Mouse (Mus musculus) heart, adult 2 months (tissue): ENCODE data around the gene Klhl26. TPM values are rescaled to one million over a fixed set of nuclear protein-coding genes. Genes with fewer than 3 reads are reported as not detected.

Experiments used
- DNase-seq, 2 experiments: peaks; one replicate each; pipeline ENCODE4 v3.0.0; 2021
- H3K27ac ChIP-seq: fragments of 200-600 bp; 2 replicates; pipeline ENCODE4 v1.8.1; 2022
- H3K27me3 ChIP-seq: fragments of 200-500 bp; 2 replicates; pipeline ENCODE4 v1.6.1; 2012; ENCODE audit warnings: mild to moderate bottlenecking, low read length, inconsistent platforms, mixed read lengths; ENCODE audit not compliant: control insufficient read depth, insufficient read depth
- H3K36me3 ChIP-seq: fragments of 200-500 bp; 2 replicates; pipeline ENCODE4 v1.6.1; 2012; ENCODE audit warnings: low read length, inconsistent platforms; ENCODE audit not compliant: control insufficient read depth, insufficient read depth
- H3K4me1 ChIP-seq: fragments of 200-500 bp; 2 replicates; pipeline ENCODE4 v1.6.1; 2011; ENCODE audit warnings: low read length; ENCODE audit not compliant: control insufficient read depth, insufficient read depth
- H3K4me3 ChIP-seq: fragments of 200-600 bp; 2 replicates; pipeline ENCODE4 v1.8.1; 2022
- H3K79me2 ChIP-seq: fragments of 200-500 bp; replicated peaks from 2 replicates; pipeline ENCODE4 v1.6.1; 2012; ENCODE audit warnings: mild to moderate bottlenecking, inconsistent platforms, low read length, moderate library complexity, mixed read lengths; ENCODE audit not compliant: control insufficient read depth, insufficient read depth
- H3K9ac ChIP-seq: fragments of 200-500 bp; 2 replicates; pipeline ENCODE4 v1.6.1; 2012; ENCODE audit warnings: low read depth, mild to moderate bottlenecking, control low read depth, inconsistent platforms, low read length, mixed read lengths
- CTCF ChIP-seq: fragments of 200-600 bp; IDR thresholded peaks from 2 replicates; pipeline ENCODE4 v1.8.1; 2022; ENCODE audit warnings: antibody characterized with exemption, mild to moderate bottlenecking, moderate library complexity
- EP300 ChIP-seq: fragments of 200-500 bp; IDR thresholded peaks from 2 replicates; pipeline ENCODE4 v1.6.1; 2011; ENCODE audit warnings: low read depth, low read length, control low read depth; ENCODE audit not compliant: insufficient read depth
- POLR2A ChIP-seq: fragments of 200-500 bp; IDR thresholded peaks from 2 replicates; pipeline ENCODE4 v1.6.1; 2011; ENCODE audit warnings: mild to moderate bottlenecking, low read depth, low read length, control low read depth; ENCODE audit not compliant: insufficient read depth
- WGBS: fragments of 180-500 bp; shearing (Covaris S2); methylation state at CpG from one replicate; pipeline ENCODE4 v1.1.7; 2018; 5-methylcytosine and 5-hydroxymethylcytosine counted together
- intact Hi-C: fragments of 180-260 bp; cut with DNase I; formaldehyde crosslinking; loops from one replicate; pipeline ENCODE4 v1.15.1; 2025
- polyA plus RNA-seq: library from polyadenylated mRNA; depleted of rRNA; stranded (reverse); fragments of >200 nt; gene quantifications from 2 replicates; pipeline ENCODE4 v1.2.3, GENCODE M21; 2012
- total RNA-seq, 2 experiments: library from RNA; stranded (reverse); gene quantifications; 2 replicates each; pipeline ENCODE4 v1.2.3; 2021

The Klhl26 gene
- total and polyA plus RNA-seq, 3 experiments: 8.1 to 18.8 (median 8.6) TPM

- Histone ChIP-seq H3K27ac (no peak within 1 kb of the TSS), H3K27me3 (peaks cover 17% of the 10 kb centered on the region), H3K36me3 (no peaks in the 10 kb centered on the region), H3K79me2 (no peaks in the 10 kb centered on the region), H3K9ac (no peak within 1 kb of the TSS), H3K4me1 (peaks cover 6% of the 10 kb centered on the region), H3K4me3 (peak within 1 kb of the TSS; percentile 47)
- no peak for DNase-seq
- 6% methylated on average over 33 of the region's 33 CpGs for WGBS
- TF ChIP-seq POLR2A (no peak), CTCF (no peak), EP300 (no peak)
- intact Hi-C loops: no loop called here
Measured at GRCm38 (mm10) chr8:70486941-70487520, 10.3 kb upstream of the Klhl26 start, which contains the start of gene Tmem59l. Gene Tmem59l, minus strand, starts transcription at chr8:70487358.

- no peak overlapping the region for H3K4me3 ChIP-seq
- peaks cover 17% of the 10 kb centered on the region for H3K27me3 ChIP-seq
- H3K36me3 ChIP-seq: no peaks in the 10 kb centered on the region
- H3K9ac ChIP-seq: no peak overlapping the region
- no peak overlapping the region for H3K27ac ChIP-seq
- no peak for DNase-seq
- 53% methylated on average over 7 of the region's 7 CpGs for WGBS
- peaks cover 6% of the 10 kb centered on the region for H3K4me1 ChIP-seq
- TF ChIP-seq POLR2A (no peak), EP300 (no peak), CTCF (no peak)
- intact Hi-C loops: no loop called here
- no peaks in the 10 kb centered on the region for H3K79me2 ChIP-seq
Measured at GRCm38 (mm10) chr8:70486191-70486681, 9.5 kb upstream of the Klhl26 start.

- H3K79me2 ChIP-seq: no peaks in the 10 kb centered on the region
- H3K27me3 ChIP-seq: peaks cover 5% of the 10 kb centered on the region
- WGBS: 62% methylated on average over 2 of the region's 2 CpGs
- H3K4me1 ChIP-seq: 0 out of 2 replicates have a peak, but pooled peaks cover 1% of the 10 kb centered on the region
- no peak overlapping the region for H3K4me3 ChIP-seq
- H3K27ac ChIP-seq: no peak overlapping the region
- no peaks in the 10 kb centered on the region for H3K36me3 ChIP-seq
- H3K9ac ChIP-seq: no peak overlapping the region
- DNase-seq: no peak
- no peak for TF ChIP-seq CTCF
- no peak for TF ChIP-seq EP300
- no peak for TF ChIP-seq POLR2A
- intact Hi-C loops: no loop called here
Measured at GRCm38 (mm10) chr8:70482943-70483342, 6.2 kb upstream of the Klhl26 start.

GRCm38 (mm10) chr8:70481908-70482307, 5.1 kb upstream of the Klhl26 start:
- no peak for TF ChIP-seq CTCF
- Histone ChIP-seq H3K27ac (no peak overlapping the region), H3K4me1 (no peaks in the 10 kb centered on the region), H3K9ac (no peak overlapping the region), H3K79me2 (no peaks in the 10 kb centered on the region), H3K4me3 (no peak overlapping the region), H3K27me3 (no peaks in the 10 kb centered on the region), H3K36me3 (no peaks in the 10 kb centered on the region)
- intact Hi-C loops: no loop called here
- DNase-seq: no peak
- 71% methylated on average over 3 of the region's 3 CpGs for WGBS

GRCm38 (mm10) chr8:70477269-70477982, 658 bp upstream of the Klhl26 start:
- no peak overlapping the region for H3K9ac ChIP-seq
- no peak for DNase-seq
- H3K4me1 ChIP-seq: peaks cover 2% of the 10 kb centered on the region
- 9% methylated on average over 21 of the region's 21 CpGs for WGBS
- TF ChIP-seq CTCF (no peak), EP300 (no peak), POLR2A (no peak)
- H3K4me3 ChIP-seq: peak overlapping the region; percentile 93
- no peak overlapping the region; the same call in 1 of the 2 replicates for H3K27ac ChIP-seq
- no peaks in the 10 kb centered on the region; the same call in 1 of the 2 replicates for H3K36me3 ChIP-seq
- intact Hi-C loops: loop anchor here (2.0 kb wide), 2 partner anchors 25 to 39 kb away; partner anchors contain the start of gene Crtc1
- H3K27me3 ChIP-seq: no peaks in the 10 kb centered on the region
- no peaks in the 10 kb centered on the region for H3K79me2 ChIP-seq

GRCm38 (mm10) chr8:70471856-70472255, 4.9 kb downstream of the Klhl26 start:
- Histone ChIP-seq H3K4me1 (peaks cover 29% of the 10 kb centered on the region), H3K4me3 (no peak overlapping the region), H3K27me3 (no peaks in the 10 kb centered on the region), H3K27ac (no peak overlapping the region), H3K79me2 (no peaks in the 10 kb centered on the region), H3K9ac (no peak overlapping the region), H3K36me3 (no peaks in the 10 kb centered on the region; the same call in 1 of the 2 replicates)
- 98% methylated on average over 7 of the region's 7 CpGs for WGBS
- no peak for DNase-seq
- intact Hi-C loops: loop anchor here (2.0 kb wide), 1 partner anchor 17 kb away; no protein-coding TSS in a partner anchor
- no peak for TF ChIP-seq EP300
- TF ChIP-seq POLR2A: no peak
- no peak for TF ChIP-seq CTCF
